Mouse (Mus musculus): ENCODE measurements around the gene Trh.

The Trh gene

DNA sequence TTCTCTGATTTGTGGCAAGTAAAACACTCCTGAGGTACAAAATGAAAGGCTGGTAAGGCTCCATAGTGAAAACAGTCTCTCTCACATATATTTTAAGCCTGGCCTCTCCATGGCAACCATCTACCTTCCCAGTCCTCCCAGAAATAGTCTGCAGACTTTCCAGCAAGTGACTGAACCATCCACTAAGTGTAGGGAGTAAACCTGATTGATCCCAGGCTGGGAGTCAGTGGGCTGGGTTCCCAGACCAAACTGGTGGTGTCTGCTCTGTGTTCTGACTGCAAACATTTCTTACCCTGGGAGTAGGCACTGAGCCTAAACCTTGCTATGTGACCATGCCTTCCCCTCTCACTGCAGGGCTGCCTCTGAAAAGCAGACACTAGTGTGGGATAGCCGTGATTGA, 19.5 kb downstream of the Trh start:
- in situ Hi-C loops (cut with MboI, MseI), result no loop called here

DNA sequence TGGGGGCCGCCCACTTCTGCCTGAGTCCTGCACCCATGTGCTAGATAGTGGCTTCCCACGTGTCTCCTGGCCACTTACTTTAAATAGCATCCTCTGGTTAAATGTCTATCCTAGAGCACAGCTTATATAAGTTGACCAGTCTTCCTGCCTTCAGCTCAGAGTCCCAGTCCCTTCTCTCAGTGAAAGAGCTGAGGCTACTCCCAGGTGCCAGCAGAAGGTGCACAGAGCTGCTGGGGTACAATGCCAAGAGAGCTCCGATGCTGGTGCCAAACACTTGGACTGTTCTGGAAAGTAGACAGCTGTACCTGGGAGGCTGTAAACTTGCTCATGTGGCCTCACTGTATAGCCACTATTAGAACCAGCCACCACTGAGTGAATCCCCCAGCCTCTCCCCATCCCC, 22.4 kb downstream of the Trh start:
- in situ Hi-C loops (cut with MboI, MseI), result no loop called here

DNA sequence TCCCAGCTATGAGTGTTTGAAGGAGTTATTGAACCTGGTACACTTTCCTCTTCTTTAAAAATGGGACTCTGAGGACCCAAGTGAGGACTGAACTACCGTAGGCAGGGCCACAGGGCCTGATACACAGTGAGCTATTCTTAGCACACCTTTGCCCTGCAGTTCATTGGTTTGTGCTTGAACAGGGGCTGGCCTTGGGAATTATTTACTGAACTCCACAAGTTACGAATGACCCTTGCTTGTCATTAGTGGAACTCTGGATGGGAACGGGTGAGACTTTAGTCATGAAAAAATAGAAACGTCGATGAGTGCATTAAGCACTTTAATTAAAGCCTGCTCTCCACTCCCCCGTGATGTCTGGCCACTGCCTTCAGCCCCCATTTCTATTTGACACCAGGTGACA, 22.8 kb downstream of the Trh start:
- in situ Hi-C loops (cut with MboI, MseI), result no loop called here

DNA sequence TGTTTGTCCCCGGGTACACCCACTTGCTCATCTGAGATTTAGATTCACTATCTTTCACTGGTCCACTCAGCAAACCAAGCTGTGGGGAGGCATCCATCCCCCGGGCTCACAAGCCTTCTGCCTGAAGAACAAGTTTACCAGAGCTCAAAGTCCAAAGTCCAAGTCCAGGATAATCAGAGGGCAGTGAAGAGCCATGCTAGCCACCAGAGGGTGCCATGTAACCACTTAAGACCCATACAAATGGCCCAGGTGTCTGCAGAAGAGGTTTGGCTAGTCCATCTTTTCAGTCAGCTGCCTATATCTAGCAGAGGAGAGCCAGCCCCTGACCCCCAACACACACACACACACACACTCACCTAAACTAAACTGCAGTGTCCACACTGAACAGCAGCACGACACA, 25.0 kb downstream of the Trh start:
- in situ Hi-C loops (cut with MboI, MseI), result no loop called here

DNA sequence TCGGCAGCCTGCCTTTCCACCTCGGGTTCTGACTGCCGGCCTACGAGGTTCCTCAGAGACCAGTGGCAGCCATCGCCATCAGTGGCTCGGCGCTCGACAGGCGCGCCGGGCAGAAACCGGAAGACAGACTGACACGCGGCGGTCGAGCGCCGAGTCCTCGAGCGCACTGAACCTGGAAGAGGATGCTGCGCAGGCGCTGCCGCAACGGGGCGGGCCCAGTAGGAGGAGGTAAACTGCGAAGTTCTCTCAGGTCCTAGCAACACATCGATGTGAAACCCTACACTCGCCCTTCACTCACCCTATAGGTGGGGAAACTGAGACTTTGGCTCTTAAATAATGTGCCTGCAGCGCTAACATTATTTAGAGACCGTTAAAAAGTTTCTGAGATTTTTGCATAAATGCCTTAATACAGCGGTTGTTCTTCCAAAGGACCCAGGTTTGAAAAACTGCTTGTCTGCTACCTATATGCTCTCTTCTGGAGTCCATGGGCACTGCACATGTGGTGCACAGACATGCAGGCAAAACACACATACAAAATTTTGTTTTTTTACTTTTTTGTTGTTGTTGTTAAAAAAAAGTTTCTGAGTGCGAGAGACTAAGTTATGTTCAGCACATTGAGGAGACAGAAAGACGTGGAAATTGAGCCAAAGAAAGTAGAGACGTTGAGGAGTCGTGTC, 29.5 kb downstream of the Trh start, which contains the start of gene Rbsn:
Gene Rbsn, minus strand, starts transcription at position 153 of the 677 bp plus-strand sequence.
- in situ Hi-C loops (cut with MboI, MseI), result no loop called here

DNA sequence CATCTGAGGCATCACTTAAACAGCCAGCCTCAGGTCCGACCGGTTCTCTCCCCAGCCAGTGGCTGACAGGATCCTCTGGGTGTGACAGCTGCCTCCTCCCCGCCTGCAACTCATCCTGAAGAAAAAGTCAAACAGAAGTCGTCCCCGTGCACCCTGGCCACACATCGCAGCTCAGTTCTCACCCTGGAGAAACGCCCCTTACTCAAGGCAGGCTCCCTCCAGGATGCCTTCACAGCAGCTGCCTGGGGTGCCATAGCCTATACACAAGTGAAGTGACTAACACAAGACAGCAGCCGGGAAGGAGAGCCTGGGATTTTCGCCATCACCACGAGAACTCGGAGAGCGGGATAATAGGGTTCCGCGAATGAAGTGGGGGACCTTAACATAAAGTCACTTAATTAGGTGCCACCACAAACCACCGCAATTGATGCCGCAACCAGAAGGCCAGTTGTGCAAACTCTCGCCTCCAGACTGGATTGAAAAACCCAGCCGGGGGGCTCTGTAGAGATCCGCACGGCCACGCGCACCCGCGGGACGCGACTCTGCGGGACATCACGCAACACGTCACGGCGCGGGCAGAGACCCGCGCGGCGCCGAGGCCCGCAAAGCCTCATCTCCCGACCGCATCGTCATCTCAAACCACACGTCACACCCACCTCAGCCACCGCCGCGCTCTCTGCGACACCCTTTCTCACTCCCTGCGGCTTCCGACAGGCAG, 30.2 kb downstream of the Trh start:
- in situ Hi-C loops (cut with MboI, MseI), result no loop called here

DNA sequence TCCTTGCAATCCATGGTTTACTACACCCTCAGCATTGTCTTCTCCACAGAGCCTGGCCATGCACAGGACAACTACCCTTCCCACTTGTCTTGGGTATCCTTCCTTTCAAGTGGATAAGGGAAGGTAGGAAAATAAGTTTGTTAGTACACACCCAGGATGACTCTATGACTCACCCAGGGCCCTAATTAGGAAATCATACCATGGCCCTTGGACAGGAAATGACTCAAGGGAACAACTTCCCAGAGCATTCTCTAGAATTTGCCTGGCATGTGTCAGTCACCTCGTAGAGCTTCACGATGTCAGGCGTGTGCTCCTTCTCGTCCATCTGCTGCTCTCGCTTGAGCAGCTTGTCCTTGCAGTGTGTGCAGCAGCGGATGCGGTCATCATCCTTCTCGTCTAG, 45.0 kb downstream of the Trh start:
- in situ Hi-C loops (cut with MboI, MseI), result no loop called here
